Mouse (Mus musculus): Measurements from ENCODE around the gene Stub1.
"Not testable (repeated sequence)": the region's sequence is repeated elsewhere in the genome, so short reads cannot be mapped to it uniquely, and the experiment has no call there.

Stub1 gene

GRCm38 (mm10) chr17:25833291-25833663, at the start of gene Stub1:
Gene Stub1 (minus strand): TSS chr17:25833404.
- DNase-seq, result peak; percentile 94 to 95

- peak in 1 of 2 experiments; percentile 36 for DNase-seq
Observed at GRCm38 (mm10) chr17:25882306-25882705, 49.1 kb upstream of the Stub1 start.

GRCm38 (mm10) chr17:25881691-25882090, 48.5 kb upstream of the Stub1 start:
- DNase-seq, result no peak

- DNase-seq, result peak in 1 of 2 experiments; percentile 49
Observed at GRCm38 (mm10) chr17:25880913-25881641, 47.9 kb upstream of the Stub1 start.

GRCm38 (mm10) chr17:25880196-25880910, 47.1 kb upstream of the Stub1 start, which contains the start of gene Wfikkn1:
Gene Wfikkn1 (minus strand): TSS chr17:25880858.
- peak in 1 of 2 experiments; percentile 45 for DNase-seq

- DNase-seq, result peak in 1 of 2 experiments; percentile 44
Observed at GRCm38 (mm10) chr17:25879750-25880149, 46.5 kb upstream of the Stub1 start.

GRCm38 (mm10) chr17:25879261-25879660, 46.1 kb upstream of the Stub1 start:
- DNase-seq, result peak; percentile 66 to 69

- DNase-seq, result peak; percentile 39 to 47
Observed at GRCm38 (mm10) chr17:25878611-25879180, 45.5 kb upstream of the Stub1 start.

- peak in 1 of 2 experiments; percentile 40 for DNase-seq
Observed at GRCm38 (mm10) chr17:25877741-25878610, 44.8 kb upstream of the Stub1 start.

- peak in 1 of 2 experiments; percentile 26 for DNase-seq
Observed at GRCm38 (mm10) chr17:25877025-25877424, 43.8 kb upstream of the Stub1 start.

- peak; percentile 34 to 45 for DNase-seq
Observed at GRCm38 (mm10) chr17:25876347-25876915, 43.2 kb upstream of the Stub1 start.

- DNase-seq, result peak; percentile 96
Observed at GRCm38 (mm10) chr17:25875171-25876136, 42.2 kb upstream of the Stub1 start.

- DNase-seq, result peak; percentile 97 to 98
Observed at GRCm38 (mm10) chr17:25874721-25875170, 41.5 kb upstream of the Stub1 start, which contains the start of gene Mettl26. Gene Mettl26 (plus strand): TSS chr17:25875074.

GRCm38 (mm10) chr17:25874148-25874720, 41.0 kb upstream of the Stub1 start:
- no peak for DNase-seq

- no peak for DNase-seq
Observed at GRCm38 (mm10) chr17:25873405-25874147, 40.4 kb upstream of the Stub1 start.

GRCm38 (mm10) chr17:25872676-25873075, 39.5 kb upstream of the Stub1 start:
- DNase-seq, result no peak

GRCm38 (mm10) chr17:25871566-25871965, 38.4 kb upstream of the Stub1 start:
- not testable (repeated sequence) for DNase-seq

- no peak for DNase-seq
Observed at GRCm38 (mm10) chr17:25869954-25870353, 36.8 kb upstream of the Stub1 start.

GRCm38 (mm10) chr17:25869498-25869897, 36.3 kb upstream of the Stub1 start:
- no peak for DNase-seq
